Mouse (Mus musculus): ENCODE data around the gene Stard3nl.
"Not testable (repeated sequence)": the region's sequence is repeated elsewhere in the genome, so short reads cannot be mapped to it uniquely, and the experiment has no call there.

Gene Stard3nl

GRCm38 (mm10) chr13:19381112-19381828, 14.3 kb downstream of the Stard3nl start:
- no peak for DNase-seq

- DNase-seq, result no peak
Measured at GRCm38 (mm10) chr13:19379313-19379712, 16.3 kb downstream of the Stard3nl start.

GRCm38 (mm10) chr13:19372133-19372729, 23.4 kb downstream of the Stard3nl start:
- no peak for DNase-seq

- DNase-seq, result peak; percentile 59 to 69
Measured at GRCm38 (mm10) chr13:19368817-19369216, 26.8 kb downstream of the Stard3nl start.

DNA sequence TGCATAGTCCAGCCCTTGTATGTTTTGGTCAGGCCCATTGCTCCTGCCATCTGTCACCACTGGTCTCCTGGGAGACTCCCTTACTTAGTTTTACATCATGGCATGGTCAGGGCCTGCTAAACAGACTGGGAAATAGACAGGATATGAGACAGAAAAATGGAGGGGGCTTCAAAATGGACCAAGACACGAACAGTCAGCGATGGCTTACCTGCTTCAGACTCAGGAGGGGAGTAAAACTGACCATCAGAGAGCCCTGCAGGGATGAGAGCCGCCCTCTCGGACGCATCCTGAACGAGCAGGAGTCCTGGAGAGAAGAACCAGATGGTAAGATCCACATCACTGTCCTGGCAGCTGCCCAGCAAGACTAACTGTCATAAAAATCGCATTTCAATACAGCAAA, 28.1 kb downstream of the Stard3nl start:
- peak; percentile 78 to 82 for DNase-seq

- DNase-seq, result no peak
Measured at GRCm38 (mm10) chr13:19366866-19367265, 28.7 kb downstream of the Stard3nl start.

DNA sequence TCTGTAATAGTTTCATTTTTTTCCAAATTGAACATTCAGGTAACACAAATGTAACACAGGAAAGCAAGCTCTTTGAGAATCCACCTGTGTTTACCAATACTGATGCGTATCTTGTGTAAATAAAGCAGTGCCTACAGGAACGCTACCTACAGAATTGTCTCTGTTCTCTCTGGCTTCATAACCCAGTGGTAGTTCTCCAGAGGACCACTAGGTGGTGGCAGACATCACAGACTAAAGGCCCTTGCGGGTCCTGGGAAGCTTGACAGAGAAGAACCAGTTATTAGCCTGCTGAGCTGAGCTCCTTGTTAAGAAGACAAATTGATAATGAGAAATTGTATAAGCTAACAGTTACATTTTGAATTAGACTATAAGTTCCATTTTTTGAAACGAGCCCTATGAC, 30.0 kb downstream of the Stard3nl start:
- peak; percentile 78 to 86 for DNase-seq

DNA sequence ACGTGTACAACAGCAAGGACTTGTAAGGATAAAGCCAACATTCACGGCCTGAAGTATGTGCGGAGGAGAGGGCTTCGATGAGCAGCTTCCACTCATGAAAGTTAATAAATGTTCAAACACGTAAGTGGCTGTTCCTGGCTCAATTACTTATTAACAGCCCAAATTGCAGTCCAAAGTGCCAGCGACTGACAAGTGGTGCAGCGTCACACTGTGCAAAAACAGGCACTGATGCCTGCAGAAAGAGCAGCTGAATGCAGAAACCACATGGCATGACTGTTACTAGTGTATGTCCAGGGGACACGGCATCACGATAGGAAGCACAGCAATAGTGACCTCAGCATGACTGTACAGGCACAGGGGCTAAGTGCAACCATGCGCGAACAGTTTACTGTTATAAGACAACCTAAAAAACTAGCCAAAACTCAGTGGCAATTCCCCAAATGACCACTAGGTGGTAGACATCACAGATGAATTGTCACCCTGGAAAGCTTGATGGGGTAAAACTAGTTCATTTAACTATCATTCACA, 31.3 kb downstream of the Stard3nl start:
- peak; percentile 50 to 78 for DNase-seq

DNA sequence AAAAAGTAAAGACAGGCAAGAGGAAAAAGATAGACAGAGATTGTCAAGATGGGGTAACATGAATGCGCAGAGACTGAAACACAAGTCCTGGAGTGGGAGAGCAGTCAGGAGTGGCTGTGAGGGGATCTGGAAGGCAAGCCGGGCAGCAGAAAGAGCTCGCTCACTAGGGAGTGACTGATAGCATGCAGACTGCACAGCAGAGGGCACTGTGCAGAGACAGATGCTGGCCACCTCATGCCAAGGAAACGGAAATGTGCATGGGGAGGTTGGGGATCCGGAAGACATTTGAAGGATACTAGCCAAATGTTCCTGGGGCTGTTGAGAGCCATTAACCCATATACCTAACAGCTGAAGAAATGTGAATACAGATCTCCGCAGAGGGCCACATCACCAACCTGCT, 33.2 kb downstream of the Stard3nl start:
- DNase-seq, result peak; percentile 49 to 56

- no peak for DNase-seq
Measured at GRCm38 (mm10) chr13:19358027-19358426, 37.6 kb downstream of the Stard3nl start.

GRCm38 (mm10) chr13:19357301-19357700, 38.3 kb downstream of the Stard3nl start:
- DNase-seq, result no peak

DNA sequence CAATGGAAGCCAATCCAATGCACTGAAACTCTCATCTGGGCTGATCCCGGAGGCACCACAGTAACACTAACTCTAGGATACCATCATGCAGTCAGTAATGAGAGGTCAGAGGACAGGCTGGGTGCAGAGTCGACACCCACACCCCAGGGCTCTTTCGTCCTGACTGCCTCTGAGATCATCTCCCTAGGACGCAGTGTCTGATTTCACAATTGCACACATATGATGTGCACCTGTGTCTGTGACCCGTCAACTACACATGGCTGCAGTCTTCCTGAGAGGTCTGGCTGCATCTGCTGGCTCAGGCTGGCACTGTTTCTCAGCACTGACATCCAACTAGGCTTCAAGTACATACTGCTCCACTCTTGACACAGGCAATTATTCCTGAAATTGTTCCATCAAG, 38.9 kb downstream of the Stard3nl start:
- DNase-seq, result peak in 1 of 2 experiments; percentile 26

DNA sequence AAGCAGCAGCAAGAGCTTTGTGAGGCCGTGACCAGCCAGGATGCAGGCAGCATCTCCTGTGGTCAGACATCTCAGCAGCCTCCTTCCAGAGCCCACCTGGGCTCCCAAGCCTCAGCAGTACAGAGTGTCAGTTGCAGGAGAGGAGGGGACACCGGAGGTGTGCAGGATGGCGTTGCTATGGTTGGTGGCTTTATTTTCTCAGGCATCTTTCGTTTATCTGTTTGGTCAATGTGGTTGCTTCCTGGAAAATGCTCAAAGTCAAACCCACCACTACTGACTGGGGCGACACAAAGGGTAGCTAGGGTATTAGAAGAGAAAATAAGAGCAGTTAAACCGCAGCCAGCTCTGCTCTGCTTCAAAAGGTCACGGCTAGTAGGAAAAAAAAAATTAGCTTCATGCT, 39.5 kb downstream of the Stard3nl start:
- no peak for DNase-seq

DNA sequence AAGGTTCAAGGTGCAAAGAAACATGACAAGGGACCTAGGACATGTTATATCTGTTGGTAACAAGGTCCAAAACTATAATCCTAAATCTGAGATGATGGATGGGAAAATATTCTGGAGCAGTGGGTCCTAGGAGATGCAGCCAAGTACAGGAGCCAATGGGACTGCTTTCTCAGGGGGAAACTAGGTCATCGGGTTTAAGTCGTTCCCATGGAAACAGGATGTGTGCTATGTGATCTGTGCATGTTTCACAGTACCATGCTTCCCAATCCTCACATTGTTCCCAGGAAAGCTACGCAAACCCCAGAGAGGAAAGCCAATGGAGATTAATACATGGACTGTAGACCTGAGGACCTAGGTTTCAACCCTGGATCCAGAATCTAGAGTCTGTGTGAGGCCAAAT, 42.8 kb downstream of the Stard3nl start:
- no peak for DNase-seq

GRCm38 (mm10) chr13:19340356-19340755, 55.2 kb downstream of the Stard3nl start:
- DNase-seq, result not testable (repeated sequence)

DNA sequence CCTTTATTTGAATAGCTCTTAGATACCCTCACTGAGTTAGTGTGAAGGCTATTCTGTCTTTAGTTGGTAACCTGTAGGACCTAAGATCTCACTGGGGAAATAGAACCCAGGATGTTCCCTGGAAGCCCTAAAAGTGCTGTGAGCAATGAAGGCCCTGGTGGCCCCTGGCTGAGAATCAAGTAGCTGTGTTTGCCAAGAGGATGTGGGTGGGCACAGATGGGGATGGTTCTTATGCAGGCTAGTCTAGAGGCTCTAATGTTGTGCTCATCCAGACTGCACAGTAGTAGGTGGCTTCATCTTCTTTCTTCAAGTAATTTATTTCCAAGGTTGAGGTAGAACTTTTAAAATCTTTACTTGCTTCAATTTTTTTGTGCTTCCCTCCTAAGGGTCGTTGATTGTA, 59.3 kb downstream of the Stard3nl start:
- not testable (repeated sequence) for DNase-seq

Data from cerebellum, postnatal 25 days (tissue).